Mouse (Mus musculus) layer of hippocampus, postnatal 36 days (tissue): ENCODE results near the gene Cacna2d2. TPM values are rescaled to one million over a fixed set of nuclear protein-coding genes. Genes with fewer than 3 reads are reported as not detected.
A peak's percentile ranks its signal among the peaks of the same experiment; 100 is the strongest.
"Not testable (repeated sequence)": the region's sequence is repeated elsewhere in the genome, so short reads cannot be mapped to it uniquely, and the experiment has no call there.

ENCODE experiments used
- DNase-seq, 2 experiments: peaks; one replicate each; pipeline ENCODE4 v3.0.0; 2022
- total RNA-seq, 2 experiments: library from RNA; stranded (reverse); gene quantifications; 2 replicates each; pipeline ENCODE4 v1.2.3; 2021

Gene Cacna2d2
- total RNA-seq, 2 experiments from 2014 or later = 17.5 to 23.3 TPM

DNA sequence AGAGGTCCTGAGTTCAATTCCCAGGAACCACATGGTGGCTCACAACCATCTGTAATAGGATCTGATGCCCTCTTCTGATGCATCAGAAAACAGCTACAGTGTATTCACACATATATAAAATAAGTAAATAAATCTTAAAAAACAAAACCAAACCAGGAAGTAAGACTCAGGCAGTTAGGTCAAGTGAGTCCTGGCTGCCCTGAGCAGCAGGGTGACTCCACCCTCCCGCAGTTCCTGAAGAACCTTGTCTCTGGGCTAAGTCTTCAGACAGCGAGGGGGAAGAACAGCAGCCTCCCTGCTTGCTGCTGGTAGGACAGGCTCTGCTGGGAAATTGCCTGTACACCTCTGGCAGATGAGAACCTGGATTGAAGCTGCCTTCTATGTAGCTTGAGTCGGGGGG lies 156.9 kb downstream of the Cacna2d2 start:
- no peak for DNase-seq

GRCm38 (mm10) chr9:107563029-107563581 lies 163.7 kb downstream of the Cacna2d2 start, which contains the start of gene Tusc2:
Tusc2 (plus strand) TSS chr9:107563255.
- DNase-seq = peak; percentile 94 to 95

- DNase-seq = not testable (repeated sequence)
Measured at GRCm38 (mm10) chr9:107565556-107565955, 166.1 kb downstream of the Cacna2d2 start.

DNA sequence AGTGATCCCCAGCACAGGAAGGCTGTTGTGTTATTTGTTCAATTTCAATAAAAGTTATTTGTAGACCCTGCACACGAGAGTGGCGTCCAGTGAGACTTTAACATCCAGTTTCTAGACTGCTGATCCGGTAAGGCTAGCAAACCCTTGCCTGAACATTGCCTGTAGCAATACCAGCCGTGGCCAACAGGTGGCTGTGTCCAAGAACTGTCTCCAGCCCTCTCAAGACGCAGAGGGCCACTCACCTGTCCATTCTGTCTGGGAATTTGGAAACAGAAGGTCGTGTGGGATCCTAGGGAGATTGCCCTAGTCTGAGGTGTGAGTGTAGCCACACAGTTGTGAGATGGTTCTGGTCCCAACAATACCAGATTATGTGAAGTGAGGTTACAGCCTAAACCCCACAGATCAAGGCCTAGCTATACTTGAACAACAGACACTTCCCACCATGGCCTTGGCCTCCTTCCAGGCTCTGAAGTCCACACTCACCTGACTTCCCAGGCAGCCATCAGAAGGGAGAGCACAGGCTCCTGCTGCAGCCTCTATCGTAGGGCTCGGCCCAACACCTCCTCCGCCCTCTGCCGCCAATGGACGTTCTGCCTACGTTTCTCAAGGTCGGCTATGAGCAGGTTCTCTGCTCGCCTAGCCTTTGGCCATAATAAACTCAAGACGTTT lies 166.8 kb downstream of the Cacna2d2 start:
- peak in 1 of 2 experiments; percentile 55 for DNase-seq

DNA sequence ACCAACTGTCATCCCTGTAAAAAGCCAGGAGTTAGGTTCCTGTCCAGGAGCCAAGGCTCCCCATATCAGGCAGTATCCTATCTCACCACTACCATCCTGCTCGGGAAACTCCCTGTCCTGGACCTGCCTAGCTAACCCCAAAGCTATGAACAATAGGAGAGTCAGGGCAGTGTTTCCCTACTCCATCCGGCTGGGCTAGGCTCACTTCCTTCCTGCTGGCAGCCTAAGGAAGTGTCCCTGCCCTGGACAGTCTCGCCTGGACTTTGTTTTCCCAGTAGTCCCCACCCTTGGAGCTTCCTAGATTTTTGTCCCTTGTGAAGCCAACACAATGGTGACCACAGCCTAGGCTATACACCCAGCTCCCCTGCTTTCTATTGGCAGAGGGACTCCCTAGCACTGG lies 167.4 kb downstream of the Cacna2d2 start:
- no peak for DNase-seq

- no peak for DNase-seq
Measured at GRCm38 (mm10) chr9:107567702-107568319, 168.4 kb downstream of the Cacna2d2 start, which contains the start of gene Hyal2. Hyal2 (plus strand) TSS chr9:107567945.

DNA sequence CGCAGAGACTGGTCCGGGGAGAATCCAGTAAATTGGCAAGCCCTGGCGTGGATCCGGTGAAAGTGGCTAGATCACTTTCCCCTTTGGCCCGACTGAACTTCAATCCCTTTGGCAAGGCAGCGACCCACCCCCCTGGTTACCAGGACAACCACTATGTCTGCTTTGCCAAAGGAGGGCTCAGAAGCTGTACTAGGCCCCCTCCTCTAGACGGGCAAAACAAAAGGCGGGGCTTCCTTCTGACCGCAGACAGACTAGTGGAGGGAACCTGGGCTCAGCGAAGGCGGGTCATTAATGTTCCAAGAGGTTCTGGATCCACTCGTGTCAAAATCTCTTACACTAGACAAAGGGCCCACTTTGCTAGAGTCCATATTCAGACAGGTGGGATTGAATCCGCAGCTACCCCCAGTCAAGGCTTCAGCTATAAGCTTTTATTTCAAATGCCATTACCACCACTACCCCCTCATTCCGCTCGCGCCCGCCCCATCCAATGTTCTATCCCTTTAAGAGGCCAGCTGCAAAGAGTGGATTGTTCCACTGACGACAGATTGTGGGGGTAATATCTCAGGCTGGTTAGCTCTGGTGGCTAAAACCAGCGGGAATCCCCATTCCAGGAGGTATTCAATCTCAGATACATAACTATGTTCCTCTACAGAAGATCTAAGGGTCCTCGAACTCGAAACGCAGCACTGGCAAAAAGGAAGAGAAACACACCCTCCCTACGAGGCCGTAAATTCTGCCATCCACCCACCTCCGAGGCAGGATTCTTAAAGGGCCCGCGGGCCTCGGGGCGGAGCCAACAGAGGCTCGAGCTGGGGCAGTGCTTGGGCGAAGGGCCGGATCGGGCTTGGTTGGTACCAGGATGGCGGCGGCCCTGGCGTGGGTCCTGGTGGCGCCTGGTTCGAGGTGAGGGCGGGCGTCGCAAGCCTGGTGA lies 169.2 kb downstream of the Cacna2d2 start:
- DNase-seq = peak; percentile 80 to 81

DNA sequence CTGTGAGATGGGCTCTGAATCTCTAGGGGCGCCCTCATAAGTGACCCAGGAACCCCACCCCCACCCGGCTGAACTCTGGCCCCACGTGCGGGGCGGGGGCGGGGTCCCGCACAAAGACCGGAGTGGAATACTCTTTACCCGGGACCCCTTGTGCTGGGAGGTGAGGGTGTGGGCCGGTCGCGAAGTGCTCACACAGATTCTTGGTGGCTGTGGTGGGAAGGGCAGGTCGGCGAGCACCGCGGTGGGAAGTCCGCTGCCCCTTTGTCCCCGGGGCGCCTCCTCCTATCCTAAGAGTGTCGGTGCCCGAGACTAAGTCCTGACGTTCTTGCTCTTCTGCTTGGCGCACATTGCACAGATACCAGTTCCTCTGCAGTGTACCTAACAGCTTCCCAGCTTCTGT lies 169.9 kb downstream of the Cacna2d2 start:
- no peak for DNase-seq

GRCm38 (mm10) chr9:107570016-107570415 lies 170.6 kb downstream of the Cacna2d2 start:
- DNase-seq = no peak

DNA sequence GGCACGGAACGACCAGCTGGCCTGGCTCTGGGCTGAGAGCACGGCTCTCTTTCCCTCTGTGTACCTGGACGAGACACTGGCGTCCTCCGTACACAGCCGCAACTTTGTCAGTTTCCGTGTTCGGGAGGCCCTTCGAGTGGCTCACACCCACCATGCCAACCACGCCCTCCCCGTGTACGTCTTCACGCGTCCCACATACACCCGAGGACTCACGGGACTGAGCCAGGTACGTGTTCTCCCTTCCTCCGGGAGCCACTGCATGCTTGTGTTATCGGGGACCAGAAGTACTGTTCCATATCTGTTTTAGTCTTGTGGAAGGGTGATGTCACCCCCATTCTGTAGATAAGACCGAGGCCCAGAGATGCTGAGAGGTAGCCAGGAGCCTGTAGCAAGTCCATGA lies 171.4 kb downstream of the Cacna2d2 start:
- no peak for DNase-seq

DNA sequence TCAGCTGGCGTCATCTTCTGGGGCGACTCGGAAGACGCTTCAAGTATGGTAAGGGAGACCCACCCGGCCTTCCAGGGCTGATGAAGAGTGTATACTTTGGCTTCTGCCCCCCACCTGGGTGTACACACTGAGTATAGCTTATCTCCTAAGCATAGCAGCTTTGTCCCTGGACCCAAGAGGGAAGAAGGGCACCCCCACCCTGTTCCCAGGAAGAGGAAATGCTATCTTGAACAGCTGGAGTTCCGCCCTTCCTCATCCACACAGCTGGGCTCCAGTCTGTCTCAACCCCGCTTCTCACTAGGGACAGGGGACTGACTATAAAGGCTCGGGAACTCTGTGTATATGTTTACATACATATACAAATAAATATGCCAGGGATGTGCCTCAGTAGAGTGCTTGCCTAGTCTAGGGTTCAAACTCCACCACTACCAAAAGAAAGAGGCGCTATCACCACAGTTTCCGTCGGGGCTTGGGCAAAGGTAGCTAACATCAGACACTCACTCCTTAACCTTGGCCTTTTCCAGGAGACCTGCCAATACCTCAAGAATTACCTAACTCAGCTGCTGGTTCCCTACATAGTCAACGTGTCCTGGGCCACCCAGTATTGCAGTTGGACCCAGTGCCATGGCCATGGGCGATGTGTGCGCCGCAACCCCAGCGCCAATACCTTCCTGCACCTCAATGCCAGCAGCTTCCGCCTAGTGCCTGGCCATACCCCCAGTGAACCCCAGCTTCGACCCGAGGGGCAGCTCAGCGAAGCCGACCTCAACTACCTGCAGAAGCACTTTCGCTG lies 172.3 kb downstream of the Cacna2d2 start:
- no peak for DNase-seq

DNA sequence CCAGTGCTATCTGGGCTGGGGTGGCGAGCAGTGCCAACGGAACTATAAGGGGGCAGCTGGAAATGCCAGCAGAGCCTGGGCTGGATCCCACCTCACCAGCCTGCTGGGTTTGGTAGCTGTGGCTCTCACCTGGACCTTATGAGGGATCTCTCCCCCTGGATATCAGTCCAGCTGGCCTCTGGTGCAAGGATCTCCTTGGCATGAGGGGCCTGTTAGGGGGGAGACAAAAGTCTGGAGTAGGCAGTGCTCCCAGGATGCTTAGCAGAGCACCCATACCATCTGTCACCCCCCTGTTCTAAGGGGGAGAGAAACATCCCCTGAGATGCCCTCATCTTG lies 172.9 kb downstream of the Cacna2d2 start:
- no peak for DNase-seq

DNA sequence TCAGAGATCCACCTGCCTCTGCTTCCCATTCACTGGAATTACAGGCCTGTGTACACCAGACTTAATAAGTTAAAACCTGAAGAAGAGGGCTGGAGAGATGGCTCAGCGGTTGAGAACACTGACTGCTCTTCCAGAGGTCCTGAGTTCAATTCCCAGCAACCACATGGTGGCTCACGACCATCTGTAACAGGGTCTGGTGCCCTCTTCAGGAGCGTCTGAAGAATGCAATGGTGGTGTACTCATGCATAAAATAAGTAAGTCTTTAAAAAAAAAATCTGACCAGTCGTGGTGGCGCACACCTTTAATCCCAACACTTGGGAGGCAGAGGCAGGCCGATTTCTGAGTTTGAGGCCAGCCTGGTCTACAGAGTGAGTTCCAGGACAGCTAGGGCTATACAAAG lies 174.4 kb downstream of the Cacna2d2 start:
- not testable (repeated sequence) for DNase-seq

DNA sequence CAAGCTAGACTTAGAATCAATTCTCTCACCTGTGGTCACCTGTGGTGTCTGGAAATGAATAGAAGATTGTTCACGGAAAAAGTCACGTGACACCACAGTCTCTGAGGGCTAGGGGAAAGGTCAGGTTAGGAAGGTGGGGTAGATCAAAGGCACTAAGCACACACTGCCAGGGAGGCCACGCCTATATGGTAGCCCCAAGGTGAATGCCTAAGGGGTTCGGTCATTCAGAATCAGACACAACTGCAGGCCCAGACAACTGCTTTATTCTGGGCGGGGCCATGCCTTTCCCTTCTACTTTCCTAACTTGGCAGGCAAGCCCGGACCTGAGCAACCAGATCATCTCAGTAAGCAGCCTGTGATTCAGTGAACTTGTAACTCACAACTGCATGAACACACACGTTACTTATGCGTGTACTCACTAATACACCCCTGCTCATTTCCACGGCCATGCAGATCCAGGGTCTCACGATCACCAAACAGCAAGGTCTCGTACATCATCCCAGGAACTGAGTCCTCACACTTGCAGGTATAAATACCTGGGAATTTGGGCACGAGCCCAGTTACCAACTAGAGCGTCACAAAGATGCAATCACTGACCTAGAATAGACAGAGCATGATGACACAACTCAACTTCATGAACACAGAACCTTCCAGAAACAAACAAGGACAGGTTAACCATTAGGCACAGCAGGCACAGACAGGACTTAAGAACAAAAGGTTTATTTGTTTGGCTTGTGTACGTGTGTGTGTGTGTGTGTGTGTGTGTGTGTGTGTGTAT lies 176.4 kb downstream of the Cacna2d2 start:
- no peak for DNase-seq

GRCm38 (mm10) chr9:107576357-107577107 lies 177.1 kb downstream of the Cacna2d2 start, which contains the start of gene Hyal1:
Hyal1 (plus strand) TSS chr9:107576927.
- peak; percentile 47 to 49 for DNase-seq

- no peak for DNase-seq
Measured at GRCm38 (mm10) chr9:107577871-107578270, 178.5 kb downstream of the Cacna2d2 start.

DNA sequence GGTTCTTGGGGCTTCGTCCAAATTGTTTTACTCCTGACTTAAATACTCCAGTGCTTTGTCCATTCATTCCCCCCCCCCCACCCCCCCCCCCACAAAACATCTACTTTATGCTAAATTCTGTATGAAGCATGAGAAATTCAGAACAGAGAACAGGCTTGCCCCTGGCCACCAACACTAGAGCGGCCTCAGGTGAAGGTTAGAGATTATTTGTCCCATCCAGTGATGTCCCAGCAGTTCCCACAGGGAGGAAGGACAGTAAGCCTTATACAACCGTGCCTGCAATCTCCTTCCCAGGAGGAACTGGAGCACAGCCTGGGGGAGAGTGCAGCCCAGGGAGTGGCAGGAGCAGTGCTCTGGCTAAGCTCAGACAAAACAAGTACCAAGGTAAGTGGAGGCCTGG lies 179.2 kb downstream of the Cacna2d2 start, which contains the start of gene Naa80:
Gene Naa80, plus strand, starts transcription at position 301 of the 400 bp plus-strand sequence.
- DNase-seq = no peak
